ENCODE assay signal across 2 mouse cellular contexts in genomic region chr11:121348727-121349126, GRCm38 (mm10). TPM values are rescaled to one million over a fixed set of nuclear protein-coding genes. Genes with fewer than 3 reads are reported as not detected.
"Had no signal": no experiment of that assay in that cellular context is flagged by ENCODE, and none has a peak within 500 bp of the region (broad histone marks: within the 10 kb centered on the region; RNA-seq: fewer than 3 reads in every experiment).

No protein-coding gene starts in this region.

RNA-seq across cellular contexts. Expression of gene Rab40b, which starts 39.3 kb away (rescaled TPM):
- total RNA-seq: megakaryocyte, adult 5-6 weeks had no signal
- polyA plus RNA-seq: macrophage had no signal
